Mouse (Mus musculus) brain, embryonic 18.5 days (tissue): ENCODE results near the gene Mroh2a.

Source experiments
- DNase-seq: peaks from one replicate; pipeline ENCODE4 v3.0.0-alpha.2; 2012; ENCODE audit warnings: low read depth, low spot score

Gene Mroh2a

DNA sequence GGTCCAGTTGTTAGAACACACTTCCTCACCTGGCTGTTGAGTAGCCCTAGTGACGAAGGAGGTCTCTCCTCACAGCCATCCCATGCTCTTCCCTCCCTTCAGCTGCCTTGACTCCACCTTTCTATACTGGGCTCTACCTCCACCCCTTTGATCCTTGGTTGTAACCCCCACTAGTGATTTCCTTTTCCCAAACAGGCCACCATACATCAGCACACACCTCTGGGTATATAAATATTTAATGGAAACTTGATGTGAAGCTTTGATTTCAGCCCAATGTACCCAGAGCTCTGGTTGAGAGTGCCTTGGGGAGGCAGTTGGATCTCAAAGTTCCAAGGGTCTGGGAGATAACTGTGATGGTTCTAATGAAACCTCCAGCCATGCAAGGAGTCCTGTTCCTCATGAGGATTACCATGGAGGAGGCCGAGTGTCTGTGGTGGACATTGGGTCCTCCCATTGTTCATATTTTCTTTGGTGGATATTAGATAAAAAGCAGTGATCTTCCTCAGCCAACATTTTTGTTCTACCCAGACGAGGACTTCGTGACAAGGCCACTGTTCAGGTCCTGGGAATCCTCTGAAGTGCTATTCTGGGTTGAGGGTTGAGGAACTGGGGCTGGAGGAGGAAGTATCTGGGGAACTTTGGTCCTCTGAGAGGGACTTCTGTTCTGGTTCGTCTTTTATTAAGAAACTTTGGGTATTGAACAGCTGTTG lies at the start of gene Mroh2a:
Gene Mroh2a (plus strand): TSS at position 317 of the 710 bp plus-strand sequence.
- no peak for DNase-seq

DNA sequence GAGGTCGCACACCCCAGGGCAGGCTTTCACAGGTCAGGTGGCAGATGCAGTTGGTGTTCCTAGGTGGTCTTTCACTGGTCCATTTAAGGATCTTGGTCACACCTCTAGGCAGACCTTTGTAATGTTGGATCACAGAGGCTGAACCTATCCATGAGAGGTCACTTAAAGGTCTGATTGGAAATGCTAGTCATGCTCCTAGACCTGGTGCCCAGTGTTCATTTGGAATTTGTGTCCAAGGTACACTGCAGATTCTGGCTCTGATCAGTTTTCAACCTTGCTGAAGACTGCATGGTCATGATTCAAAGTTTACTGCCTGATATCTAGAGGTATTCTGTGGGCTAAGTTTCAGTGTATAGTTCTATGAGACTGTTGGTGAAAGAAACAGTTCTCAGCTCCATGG lies 47.1 kb upstream of the Mroh2a start:
- DNase-seq, result no peak

DNA sequence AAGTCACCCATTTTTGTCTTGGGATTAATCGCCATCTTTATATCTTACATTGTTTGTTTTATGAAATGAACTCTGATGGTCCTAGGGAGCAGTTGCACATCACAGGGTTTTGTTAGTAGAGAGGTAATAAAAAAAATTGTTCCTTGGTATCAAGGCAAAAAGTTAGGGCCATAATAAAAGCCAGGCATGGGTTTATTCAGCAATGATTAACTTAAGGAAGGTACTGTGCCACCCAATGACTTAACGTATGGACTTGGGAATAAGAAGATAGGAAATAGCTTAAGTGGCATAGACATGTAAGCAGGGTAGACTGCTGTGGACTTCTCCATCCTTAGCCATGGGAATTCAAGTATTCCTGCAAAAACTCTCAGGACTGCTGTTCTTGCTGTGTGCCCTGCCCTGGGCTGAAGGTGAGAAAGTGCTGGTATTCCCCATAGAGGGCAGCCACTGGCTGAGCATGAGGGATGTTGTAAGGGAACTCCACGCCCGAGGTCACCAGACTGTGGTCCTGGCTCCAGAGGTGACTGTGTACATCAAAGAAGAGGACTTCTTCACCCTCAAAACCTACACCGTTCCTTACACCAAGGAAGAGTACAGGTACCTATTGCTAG lies 40.4 kb upstream of the Mroh2a start:
- DNase-seq, result no peak

DNA sequence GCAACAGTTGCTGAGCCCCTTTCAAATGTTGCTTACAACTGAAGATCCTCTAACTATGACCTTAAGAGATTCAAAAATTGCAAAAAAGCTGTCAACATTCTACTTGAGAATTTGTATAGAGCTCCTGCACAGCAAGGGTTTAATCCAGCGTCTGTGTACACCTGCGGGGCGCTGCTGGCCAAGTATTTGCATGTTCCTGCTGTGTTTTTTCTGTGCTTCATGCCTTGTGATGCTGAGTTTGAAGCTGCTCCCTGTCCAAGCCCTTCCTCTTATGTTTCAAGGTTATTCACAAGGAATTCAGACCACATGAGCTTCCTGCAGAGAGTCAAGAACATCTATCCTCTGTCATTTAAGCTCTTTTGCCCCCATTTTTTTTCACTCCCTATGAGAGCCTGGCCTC lies 34.6 kb upstream of the Mroh2a start:
- DNase-seq, result no peak

DNA sequence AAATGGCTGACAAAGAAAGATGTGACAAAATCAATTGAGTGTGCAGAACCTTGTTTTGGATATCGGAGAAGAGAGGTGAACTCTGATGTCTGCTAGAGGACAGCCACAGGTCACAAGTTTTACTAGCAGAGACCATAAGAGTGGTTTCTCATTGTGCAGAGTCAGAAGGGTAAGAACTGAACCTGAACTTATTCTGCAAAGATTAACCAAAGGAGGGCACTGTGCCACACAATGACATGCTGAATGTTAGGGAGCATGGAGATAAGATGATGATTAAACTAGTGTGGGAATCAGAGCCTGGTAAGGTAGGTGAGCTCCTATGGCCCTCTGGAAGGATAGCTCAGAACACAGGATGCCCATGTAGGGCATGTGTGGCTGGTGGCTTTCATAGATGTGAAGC lies 31.1 kb upstream of the Mroh2a start:
- no peak for DNase-seq

DNA sequence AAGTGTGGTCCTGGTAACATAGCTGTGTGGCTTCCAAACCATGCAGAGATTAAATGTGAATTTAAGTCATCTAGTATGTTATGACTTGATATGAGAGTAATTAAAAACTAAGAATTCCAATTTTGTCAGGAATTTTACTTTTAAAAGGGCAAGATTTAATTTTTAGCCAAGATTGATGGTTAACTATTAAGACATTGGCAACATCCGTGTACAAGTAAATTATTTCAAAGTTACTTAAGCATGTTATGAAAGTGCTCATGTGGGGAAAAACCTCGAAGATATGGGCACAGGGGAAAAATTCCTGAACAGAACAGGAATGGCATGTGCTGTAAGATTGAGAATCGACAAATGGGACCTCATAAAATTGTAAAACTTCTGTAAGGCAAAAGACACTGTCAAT lies 29.3 kb upstream of the Mroh2a start:
- DNase-seq, result no peak

DNA sequence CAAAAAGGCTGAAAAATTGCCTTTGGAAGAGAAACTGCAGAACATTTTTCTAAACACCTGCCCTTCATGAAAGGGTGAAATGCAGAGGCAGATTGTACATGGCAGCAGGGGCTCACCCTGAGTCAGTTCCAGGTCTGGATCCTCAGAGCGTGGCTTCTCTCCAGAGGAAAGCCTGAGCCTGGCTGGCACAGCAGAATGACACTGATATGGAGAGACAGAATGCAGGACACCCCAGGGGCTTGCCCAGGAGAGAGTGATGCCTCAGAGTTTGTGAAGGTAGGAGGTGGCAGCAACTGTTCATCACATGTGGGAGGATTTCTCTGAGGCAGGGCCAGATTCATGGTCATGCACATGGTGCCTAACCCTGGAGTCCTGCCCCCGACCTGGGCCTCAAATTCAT lies 26.8 kb upstream of the Mroh2a start:
- DNase-seq, result no peak

DNA sequence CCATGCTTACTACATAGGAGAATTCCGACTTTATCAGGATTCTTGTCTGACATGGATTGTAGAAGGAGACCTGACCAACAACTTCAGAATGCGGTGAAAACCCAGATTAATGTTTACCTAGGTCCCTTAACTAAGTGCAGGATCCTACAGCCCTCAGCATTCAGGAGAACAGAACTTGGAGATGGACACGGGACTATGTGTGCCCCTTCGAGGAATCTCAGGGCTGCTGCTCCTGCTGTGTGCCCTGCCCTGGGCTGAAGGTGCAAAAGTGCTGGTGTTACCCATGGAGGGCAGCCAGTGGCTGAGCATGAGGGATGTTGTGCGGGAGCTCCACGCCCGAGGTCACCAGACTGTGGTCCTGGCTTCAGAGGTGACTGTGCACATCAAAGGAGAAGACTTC lies 26.3 kb upstream of the Mroh2a start, which contains the start of gene Ugt1a2:
Gene Ugt1a2 (plus strand): TSS at position 146 of the 400 bp plus-strand sequence.
- DNase-seq, result no peak

DNA sequence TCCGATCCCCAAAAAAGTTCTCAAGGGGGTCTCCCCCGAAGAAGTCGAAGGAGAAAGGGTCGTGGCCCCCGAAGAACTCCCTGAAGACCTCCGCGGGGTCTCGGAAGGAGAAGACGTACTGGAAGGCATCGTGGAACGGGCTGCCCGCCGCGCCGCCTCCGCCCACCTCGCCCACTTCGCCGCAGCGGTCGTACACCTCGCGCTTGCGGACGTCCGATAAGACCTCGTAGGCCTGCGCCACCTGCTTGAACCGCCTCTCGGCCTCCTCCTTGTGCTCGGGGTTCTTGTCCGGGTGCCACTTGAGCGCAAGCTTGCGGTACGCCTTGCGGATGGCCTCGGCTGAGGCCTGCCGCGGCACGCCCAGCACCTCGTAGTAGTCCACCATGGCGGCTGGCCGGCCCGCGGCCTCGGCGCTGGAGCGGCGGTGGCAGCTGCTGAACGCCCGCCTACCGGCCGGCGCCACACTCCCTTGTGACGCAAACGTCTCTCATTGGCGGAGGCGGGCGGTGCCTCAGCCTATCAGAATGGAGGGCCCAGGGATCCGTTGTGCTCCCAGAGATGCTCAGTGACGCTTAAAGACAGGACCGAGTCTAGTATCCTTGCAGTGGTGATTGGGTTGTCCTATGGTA lies 21.4 kb upstream of the Mroh2a start, which contains the start of gene Dnajb3:
Gene Dnajb3 (minus strand): TSS at position 489 of the 629 bp plus-strand sequence.
- peak; percentile 79 for DNase-seq

DNA sequence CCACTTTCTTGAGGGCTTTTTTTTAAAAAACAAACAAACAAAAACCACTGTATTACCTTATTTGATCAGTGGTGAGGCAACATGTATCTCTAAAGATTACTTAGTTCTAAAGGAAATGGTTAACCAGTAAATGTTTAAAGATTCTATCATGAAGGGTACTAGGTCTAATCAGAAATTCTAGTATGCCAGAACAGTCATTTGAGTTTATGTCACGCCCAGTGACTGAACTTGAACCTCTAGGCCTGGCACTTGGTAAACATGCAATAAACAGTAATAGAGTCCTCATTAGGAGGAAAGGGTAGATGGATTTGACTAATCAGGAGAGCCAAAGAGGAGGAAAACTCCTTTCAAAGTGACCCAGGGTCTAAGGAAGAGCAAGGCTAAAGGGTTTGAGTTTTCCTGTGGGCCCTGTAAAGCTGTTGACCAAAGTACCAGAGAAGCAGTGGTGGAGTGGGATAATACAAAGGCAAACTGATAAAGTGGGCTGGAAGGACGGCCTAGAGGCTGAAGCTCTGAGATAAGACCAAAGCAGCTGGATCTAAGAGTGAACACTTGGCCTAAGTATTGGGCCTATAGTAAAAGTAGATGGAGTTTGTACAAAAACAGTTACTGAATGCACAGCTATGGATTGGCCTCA lies 19.8 kb upstream of the Mroh2a start:
- no peak for DNase-seq

DNA sequence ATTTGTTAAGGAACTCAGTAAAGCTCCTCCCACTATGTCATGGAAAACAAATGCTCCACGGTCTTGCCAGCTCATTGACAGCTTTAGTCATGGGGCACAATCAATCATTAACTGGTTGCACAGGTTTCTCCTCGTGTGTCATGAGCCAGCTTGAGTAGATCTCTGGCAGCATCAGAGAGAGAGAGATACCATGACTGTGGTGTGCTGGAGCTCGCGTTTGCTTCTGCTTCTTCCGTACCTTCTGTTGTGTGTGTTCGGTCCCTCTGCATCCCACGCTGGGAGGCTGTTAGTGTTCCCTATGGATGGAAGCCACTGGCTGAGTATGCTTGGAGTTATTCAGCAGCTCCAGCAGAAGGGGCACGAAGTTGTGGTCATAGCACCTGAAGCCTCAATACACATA lies 15.0 kb upstream of the Mroh2a start, which contains the start of gene Ugt1a1:
Gene Ugt1a1 (plus strand): TSS at position 148 of the 400 bp plus-strand sequence.
- no peak for DNase-seq

DNA sequence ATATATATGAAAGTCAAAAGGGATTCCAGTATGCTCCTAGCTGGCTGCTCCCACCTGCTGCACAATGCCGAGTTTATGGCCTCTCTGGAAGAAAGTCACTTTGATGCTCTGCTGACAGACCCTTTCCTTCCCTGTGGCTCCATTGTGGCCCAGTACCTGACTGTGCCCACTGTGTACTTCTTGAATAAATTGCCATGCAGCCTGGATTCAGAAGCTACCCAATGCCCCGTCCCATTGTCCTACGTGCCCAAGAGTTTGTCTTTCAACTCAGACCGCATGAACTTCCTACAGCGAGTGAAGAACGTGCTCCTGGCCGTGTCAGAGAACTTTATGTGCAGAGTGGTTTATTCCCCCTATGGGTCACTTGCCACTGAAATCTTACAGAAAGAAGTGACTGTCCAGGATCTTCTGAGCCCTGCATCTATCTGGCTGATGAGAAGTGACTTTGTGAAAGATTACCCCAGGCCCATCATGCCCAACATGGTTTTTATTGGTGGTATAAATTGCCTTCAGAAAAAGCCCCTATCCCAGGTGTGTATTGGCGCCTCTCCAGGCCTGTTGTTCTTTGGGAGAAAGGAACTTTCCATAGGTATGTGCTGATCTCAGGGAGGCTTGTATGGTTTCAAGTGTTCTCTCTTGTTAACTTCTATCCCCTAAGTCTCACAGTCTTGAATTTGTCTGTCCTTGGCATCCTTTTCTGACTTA lies 14.3 kb upstream of the Mroh2a start:
- DNase-seq, result no peak

DNA sequence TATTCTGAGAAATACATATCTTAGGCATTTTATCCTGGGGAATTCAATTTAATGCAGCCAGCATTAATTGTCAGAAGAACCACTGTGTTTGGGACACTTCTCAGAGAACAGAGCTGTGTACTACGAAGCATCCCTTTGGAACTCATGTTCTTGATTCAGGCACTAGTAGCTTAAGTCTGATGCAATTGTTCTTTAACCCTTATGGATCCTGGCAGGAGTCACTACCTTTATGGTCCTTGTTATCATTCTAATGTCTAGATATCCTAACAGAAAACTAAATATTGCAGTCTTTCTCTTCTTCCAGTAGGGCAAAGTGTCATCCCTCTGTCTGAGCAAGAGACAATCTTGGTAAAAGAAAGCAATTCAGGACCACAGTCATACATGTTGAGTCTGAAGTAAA lies 13.7 kb upstream of the Mroh2a start:
- DNase-seq, result no peak

DNA sequence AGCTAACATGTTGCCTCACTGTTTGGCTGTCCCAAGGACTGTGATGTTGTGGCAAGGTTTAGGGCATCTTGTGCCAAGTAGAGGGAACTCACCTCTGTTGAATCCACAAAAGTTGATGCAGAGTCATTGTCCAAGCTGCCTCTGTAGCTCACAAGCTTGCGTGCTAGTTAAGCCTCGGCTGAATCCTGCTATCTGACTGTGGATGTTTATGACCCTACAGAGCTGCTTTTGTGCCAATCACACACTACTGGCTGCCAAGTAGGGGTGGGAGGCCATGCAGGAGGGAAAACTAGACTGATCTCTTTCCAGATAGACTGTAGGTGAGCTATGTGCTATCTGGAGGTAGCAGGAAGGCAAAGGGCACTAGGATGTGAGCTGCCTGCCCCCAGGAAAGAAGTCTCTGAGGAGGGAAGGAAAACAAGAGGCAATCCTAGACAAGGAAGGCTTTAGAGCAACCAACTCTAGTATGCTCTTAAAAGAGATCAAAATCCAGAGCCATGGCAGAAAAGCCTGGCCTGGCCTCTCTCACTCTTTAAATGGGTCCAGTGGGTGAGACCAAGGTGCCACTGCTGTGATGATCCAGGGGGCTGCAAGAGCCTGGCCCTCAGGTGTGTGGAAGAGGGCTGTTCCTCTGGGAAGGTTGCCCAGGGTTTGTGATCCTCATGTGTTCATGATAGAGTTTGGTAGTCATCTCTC lies 12.9 kb upstream of the Mroh2a start:
- no peak for DNase-seq

DNA sequence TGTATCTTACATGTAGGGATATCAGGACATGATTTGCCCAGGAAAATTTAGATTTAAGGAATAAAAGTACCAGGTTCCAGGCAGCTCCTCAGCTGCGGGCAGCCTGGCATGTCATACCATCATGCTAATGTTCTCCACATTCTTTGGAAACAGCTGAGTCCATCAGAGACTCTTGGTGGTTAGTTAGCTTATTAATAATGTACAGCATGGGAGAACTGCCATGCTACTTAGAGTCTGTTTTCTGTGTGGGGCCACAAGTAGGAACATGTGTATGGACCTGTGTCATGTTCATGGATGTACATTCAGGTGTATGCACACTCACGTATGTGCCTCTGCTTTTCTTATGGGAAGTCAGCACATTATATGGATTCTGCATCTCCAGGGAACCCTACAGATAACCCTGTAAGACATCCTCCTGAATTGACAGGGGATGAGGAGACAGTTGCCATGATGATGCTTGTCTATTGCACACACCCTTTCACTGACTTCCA lies 12.3 kb upstream of the Mroh2a start:
- no peak for DNase-seq

DNA sequence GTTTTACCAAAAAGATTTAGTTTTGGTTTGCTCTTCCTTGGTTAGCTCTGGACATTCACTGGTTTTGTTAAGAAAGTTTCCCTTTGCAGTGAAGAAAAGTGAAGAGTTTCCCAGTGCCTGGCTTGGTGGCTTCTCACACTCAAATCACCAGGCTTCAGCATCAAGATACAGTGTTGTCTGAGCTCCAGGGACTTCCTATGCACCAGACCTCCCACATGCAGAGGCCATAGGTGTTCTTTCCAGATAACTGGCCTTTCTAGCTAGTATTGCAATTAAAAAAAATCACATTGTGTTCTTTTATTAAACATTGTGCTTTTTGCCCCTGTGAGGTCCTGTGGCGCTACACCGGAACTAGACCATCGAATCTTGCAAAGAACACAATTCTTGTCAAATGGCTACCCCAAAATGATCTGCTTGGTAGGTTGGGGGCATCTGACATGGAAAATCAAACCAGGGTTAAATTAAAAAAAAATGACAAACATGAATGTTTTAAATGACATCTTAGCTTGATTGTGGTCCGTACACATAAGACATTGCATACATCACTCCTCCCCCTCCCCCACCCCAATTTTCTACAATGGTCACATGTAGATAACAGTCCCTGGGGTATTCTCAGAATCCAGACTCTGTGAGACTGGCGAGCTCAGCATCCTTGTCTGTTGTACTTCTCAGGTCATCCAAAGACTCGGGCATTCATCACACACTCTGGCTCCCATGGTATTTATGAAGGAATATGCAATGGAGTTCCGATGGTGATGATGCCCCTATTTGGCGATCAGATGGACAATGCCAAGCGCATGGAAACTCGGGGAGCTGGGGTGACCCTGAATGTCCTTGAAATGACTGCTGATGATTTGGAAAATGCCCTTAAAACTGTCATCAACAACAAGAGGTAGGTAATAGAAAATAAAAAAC lies 11.1 kb upstream of the Mroh2a start:
- DNase-seq, result no peak

DNA sequence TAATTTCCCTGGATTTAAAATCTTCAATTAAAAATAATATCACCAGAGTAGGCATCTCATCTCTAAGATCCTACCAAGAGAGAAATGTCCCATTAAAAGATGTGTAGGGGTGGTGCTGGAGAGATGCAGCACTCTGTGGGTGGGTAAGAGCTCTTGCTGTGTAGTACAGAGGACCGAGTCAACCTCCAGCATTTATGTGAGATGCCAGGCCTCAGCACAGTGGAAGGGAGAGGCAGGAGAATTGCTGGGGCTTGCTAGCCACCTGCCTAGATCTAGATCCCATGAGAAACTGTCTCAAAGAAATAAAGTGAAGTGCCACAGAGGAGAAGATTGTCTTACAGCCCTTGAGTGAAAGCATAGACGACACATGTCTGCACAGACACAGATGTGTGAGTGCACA lies 10.2 kb upstream of the Mroh2a start:
- no peak for DNase-seq

DNA sequence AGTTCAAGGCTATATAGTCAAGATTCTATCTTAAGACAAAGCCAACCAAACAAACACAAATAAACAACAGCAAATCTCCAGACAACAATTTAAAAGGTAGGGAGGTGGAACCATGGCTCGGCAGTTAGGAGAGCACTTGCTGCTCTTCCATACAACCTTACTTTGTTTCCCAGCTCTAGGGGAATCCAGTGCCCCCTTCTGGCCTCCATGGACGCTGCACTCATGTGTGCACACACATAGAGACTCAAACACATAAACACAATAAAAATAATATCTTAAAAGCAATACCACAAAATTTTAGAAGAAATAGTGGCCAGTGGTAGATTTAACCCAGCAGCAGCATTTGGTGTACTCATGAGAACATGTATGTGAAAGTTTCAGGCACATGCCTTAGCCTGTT lies 9.6 kb upstream of the Mroh2a start:
- DNase-seq, result no peak

DNA sequence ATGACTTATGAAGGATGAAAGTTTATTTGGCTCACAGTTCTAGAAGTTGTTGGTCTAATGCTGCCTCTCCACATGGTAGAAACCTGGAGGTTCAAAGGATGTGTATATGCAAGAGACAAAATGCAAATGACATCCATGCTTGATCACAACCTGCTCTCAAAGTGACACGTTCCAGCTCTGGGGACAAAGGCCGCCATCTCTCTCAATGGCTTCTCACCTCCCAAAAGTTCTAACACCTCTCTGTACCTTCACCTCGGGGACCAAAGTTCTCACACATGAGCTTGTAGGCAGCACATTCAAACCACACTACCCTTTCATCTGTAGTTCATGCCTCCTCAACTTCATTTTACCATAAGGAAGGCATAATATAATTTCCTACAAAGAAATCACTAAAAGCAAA lies 9.2 kb upstream of the Mroh2a start:
- DNase-seq, result no peak

DNA sequence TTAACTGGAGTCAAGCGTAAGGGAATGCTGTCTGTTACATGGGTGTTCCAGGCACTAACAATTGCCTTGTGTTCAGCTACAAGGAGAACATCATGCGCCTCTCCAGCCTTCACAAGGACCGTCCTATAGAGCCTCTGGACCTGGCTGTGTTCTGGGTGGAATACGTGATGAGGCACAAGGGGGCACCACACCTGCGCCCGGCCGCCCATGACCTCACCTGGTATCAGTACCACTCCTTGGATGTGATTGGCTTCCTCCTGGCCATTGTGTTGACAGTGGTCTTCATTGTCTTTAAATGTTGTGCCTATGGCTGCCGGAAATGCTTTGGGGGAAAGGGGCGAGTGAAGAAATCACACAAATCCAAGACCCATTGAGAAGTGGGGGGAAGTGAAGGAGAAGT lies 8.7 kb upstream of the Mroh2a start:
- DNase-seq, result no peak
